Mouse (Mus musculus) ES-E14 (cell line): ENCODE data around the gene Mrps18b. TPM values are rescaled to one million over a fixed set of nuclear protein-coding genes. Genes with fewer than 3 reads are reported as not detected.

Experiments
- DNase-seq: peaks from one replicate; pipeline ENCODE4 v3.0.0-alpha.2; 2013; ENCODE audit warnings: low read depth, low spot score
- H3K27ac ChIP-seq: 2 replicates; pipeline ENCODE4 v1.5.1; 2012; ENCODE audit warnings: low read depth, mild to moderate bottlenecking, low read length, moderate library complexity, mixed read lengths; ENCODE audit not compliant: poor library complexity, insufficient read depth, severe bottlenecking
- H3K36me3 ChIP-seq: 2 replicates; pipeline ENCODE4 v1.6.1; 2012; ENCODE audit warnings: mild to moderate bottlenecking, low read length, moderate library complexity, mixed read lengths; ENCODE audit not compliant: control insufficient read depth, poor library complexity, insufficient read depth, severe bottlenecking
- H3K4me1 ChIP-seq, 2 experiments: fragments of 150-350 bp in 1 of 2; sonication (generic) in 1 of 2; 2 replicates each; pipeline ENCODE4 v1.6.1; 2012; ENCODE audit warnings: low read length in 2 of 2, mild to moderate bottlenecking in 1 of 2, mixed read lengths in 1 of 2; ENCODE audit not compliant: control insufficient read depth in 2 of 2, insufficient read depth in 2 of 2, poor library complexity in 1 of 2
- H3K4me3 ChIP-seq, 2 experiments: fragments of 150-350 bp in 1 of 2; sonication (generic) in 1 of 2; 2 replicates each; pipeline ENCODE4 v1.5.1; 2012; ENCODE audit warnings: low read length in 2 of 2, low read depth in 1 of 2, mild to moderate bottlenecking in 1 of 2, mixed read lengths in 1 of 2; ENCODE audit not compliant: insufficient read depth in 1 of 2, poor library complexity in 1 of 2, severe bottlenecking in 1 of 2
- H3K9ac ChIP-seq: 2 replicates; pipeline ENCODE4 v1.6.1; 2012; ENCODE audit warnings: low read depth, mild to moderate bottlenecking, low read length, mixed read lengths; ENCODE audit not compliant: poor library complexity, insufficient read depth, severe bottlenecking
- H3K9me3 ChIP-seq: fragments of 150-350 bp; sonication (generic); 2 replicates; pipeline ENCODE4 v1.6.1; 2012; ENCODE audit warnings: low read depth, mild to moderate bottlenecking, low read length; ENCODE audit not compliant: control insufficient read depth, insufficient read depth
- CHD2 ChIP-seq: IDR thresholded peaks from 2 replicates; pipeline ENCODE4 v1.6.1; 2014; ENCODE audit warnings: mild to moderate bottlenecking, low read depth, low read length, inconsistent platforms
- HCFC1 ChIP-seq: IDR thresholded peaks from 2 replicates; pipeline ENCODE4 v1.6.1; 2012; ENCODE audit warnings: low read length, inconsistent platforms, borderline replicate concordance; ENCODE audit not compliant: insufficient read depth
- MAFK ChIP-seq: IDR thresholded peaks from 2 replicates; pipeline ENCODE4 v1.6.1; 2014; ENCODE audit warnings: mild to moderate bottlenecking, low read depth, low read length, inconsistent platforms; ENCODE audit not compliant: insufficient read depth
- ZC3H11A ChIP-seq: IDR thresholded peaks from 2 replicates; pipeline ENCODE4 v1.6.1; 2012; ENCODE audit warnings: low read depth, mild to moderate bottlenecking, inconsistent platforms, low read length, borderline replicate concordance
- ZNF384 ChIP-seq: IDR thresholded peaks from 2 replicates; pipeline ENCODE4 v1.6.1; 2012; ENCODE audit warnings: low read depth, low read length, inconsistent platforms
- in situ Hi-C, 2 experiments: fragments of 600-800 bp; cut with MboI; formaldehyde crosslinking; loops; one replicate each; pipeline ENCODE4 v1.15.1; 2025; ENCODE audit warnings: low sequenced_read_pairs in 2 of 2, inconsistent platforms in 1 of 2; ENCODE audit not compliant: unreplicated experiment in 2 of 2
- total RNA-seq: library from RNA; depleted of rRNA; stranded (reverse); fragments of 300-350 nt; gene quantifications from 2 replicates; pipeline ENCODE4 v1.2.3, GENCODE M21; 2012

Mrps18b gene
- total RNA-seq, 1 experiment = 189 TPM

DNA sequence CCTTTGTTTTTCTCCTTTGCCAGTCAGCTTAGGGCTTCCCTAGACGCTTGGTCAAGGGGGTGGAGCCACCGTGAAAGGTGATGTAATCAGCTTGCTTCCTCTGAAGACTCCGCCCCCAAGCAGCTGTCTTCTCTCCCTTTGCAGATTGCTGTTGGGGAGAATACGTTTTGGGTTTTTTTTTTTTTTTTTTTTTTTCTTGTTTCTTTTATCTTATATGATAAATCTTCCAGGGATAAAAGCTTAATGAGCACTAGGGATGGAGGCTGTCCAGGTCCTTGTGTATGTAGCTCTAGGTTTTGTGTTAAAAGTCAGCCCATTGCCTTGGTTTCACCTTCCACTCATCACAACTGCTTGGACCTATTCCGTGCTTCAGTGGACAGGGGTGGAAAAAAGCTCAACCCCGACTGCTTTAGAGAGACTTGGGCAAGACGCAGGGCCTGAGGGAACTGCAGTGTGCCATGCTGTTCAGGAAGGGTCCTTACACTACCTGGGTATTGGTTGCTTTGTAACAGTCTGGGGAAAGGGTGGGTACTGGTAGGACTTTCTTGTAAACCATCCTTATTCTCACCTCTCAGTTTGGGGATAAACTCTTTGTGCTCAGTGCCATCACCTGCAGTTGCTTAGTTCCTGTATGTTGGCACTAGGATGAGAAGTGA lies 3.0 kb upstream of the Mrps18b start:
- peak overlapping the region; percentile 68 for H3K27ac ChIP-seq
- peak; percentile 96 for DNase-seq
- H3K9me3 ChIP-seq = no peaks in the 10 kb centered on the region
- H3K4me1 ChIP-seq = peaks cover 0 to 8% of the 10 kb centered on the region in 2 experiments; a peak in 2 of 4 replicates
- peaks cover 33% of the 10 kb centered on the region for H3K36me3 ChIP-seq
- peak overlapping the region; percentile 68 to 69 for H3K4me3 ChIP-seq
- peak overlapping the region; percentile 64 for H3K9ac ChIP-seq
- in situ Hi-C loops = no loop called here
- TF ChIP-seq CHD2 (0 out of 2 replicates have a peak, but pooled peaks have one; percentile 42), MAFK (no peak), HCFC1 (no peak), ZC3H11A (no peak), ZNF384 (peak; percentile 91)

DNA sequence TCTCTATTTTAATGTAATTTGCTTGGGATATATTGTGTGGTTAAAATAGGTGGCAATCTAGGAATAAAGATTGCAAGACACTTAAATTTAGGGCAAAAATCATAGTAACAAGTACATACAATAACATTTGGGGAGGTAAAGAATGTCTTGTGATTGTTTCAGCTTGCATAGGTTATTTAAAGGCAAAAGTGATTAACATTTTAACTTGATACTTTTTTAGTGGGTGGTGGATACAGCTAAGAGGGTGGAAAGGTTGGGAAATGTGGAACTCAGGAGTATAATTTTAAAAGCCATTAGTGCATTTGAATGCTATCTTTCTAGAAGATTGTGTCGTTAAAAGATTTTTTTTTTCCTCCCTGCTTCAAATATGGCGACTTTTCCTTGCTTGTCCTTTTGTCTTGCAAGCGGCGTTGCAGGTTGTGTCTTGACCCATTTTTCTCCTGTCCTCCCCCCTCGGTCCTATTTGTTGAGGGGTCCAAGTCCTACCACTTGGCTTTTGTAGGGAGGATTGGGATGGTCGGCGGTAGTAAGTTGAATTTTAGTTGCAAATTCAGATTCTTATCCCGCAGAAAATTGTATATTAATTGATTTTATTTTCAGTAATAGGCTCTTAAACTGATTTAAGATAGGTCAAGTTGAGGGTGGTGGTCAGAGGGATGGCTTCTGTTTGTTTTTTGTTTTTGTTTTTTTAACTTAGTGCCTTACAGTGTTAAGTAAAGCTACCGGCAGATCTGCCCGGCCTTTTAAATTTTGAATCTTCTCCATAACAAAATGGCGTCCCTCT lies 2.3 kb upstream of the Mrps18b start:
- TF ChIP-seq HCFC1 (no peak; the same call in 1 of the 2 replicates), ZNF384 (peak; percentile 62; the same call in 1 of the 2 replicates), CHD2 (peak; percentile 10; the same call in 1 of the 2 replicates), ZC3H11A (no peak)
- peaks cover 29% of the 10 kb centered on the region for H3K36me3 ChIP-seq
- peak overlapping the region; percentile 96 for H3K9ac ChIP-seq
- H3K9me3 ChIP-seq = no peaks in the 10 kb centered on the region
- peak overlapping the region; percentile 69 to 82 for H3K4me3 ChIP-seq
- peak overlapping the region; percentile 92 for H3K27ac ChIP-seq
- DNase-seq = no peak
- in situ Hi-C loops = no loop called here
- H3K4me1 ChIP-seq = peaks cover 0 to 8% of the 10 kb centered on the region in 2 experiments; a peak in 2 of 4 replicates

DNA sequence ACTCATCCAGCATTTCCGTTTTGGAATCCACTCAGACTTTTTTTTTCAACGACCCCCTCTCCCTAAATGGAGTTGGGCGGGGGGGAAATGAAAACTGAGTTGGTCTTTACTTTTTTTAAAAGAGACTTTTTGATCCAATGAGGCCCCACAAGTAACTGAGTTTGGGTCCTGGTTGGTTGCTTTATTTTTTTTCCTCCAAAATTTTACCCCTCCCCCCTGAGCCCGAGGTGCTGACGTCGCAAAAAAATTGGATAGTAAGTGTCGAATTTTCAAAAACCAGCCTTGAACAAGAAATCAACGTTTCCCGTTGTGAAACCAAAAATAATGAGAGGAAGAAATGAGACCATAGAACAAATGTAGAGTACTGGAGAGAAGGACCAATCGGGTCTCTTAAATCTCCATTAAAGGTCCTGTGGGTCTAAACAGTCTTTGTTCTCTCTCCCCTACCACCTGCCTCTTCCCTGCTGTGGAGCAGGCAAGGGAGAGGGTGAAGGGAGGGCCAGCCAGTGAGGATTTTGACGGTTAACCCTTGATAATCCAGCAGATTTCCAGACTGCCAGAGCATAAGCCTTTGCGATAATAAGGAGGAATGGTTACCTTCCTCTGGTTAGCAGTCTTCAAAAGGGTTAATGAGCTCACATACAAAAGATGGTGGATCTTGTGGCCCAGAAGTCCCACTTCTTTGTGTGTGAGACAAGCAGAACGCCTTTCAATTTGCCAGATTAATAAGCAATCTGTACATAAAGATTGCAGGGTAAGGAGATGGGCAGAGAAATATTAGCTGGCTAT lies 1.5 kb upstream of the Mrps18b start:
- in situ Hi-C loops = no loop called here
- H3K4me1 ChIP-seq = peaks cover 0 to 10% of the 10 kb centered on the region in 2 experiments; a peak in 2 of 4 replicates
- H3K4me3 ChIP-seq = peak overlapping the region; percentile 69 to 82
- H3K9ac ChIP-seq = peak overlapping the region; percentile 96
- H3K9me3 ChIP-seq = no peaks in the 10 kb centered on the region
- peak overlapping the region; percentile 92 for H3K27ac ChIP-seq
- TF ChIP-seq ZNF384 (0 out of 2 replicates have a peak, but pooled peaks have one; percentile 53), HCFC1 (no peak), MAFK (peak; percentile 98)
- DNase-seq = no peak
- H3K36me3 ChIP-seq = peaks cover 32% of the 10 kb centered on the region

DNA sequence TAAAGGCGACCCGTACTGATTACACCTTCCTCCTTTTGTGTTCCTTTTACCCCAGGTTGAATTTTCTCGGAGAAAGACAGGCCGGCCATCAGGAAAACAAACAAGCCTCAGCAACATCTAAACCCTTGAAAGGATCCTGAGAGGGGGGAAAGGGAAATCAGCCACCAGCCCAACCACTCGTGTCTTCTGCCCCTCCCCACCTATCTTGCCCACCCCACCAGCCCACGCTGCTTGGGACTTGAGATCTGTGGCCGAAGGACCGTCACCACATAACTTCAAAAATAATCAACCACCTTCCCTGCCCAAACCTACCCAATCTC lies 914 bp upstream of the Mrps18b start:
- in situ Hi-C loops = no loop called here
- peak overlapping the region; percentile 69 to 82 for H3K4me3 ChIP-seq
- DNase-seq = no peak
- peak overlapping the region; percentile 96 for H3K9ac ChIP-seq
- H3K36me3 ChIP-seq = peaks cover 33% of the 10 kb centered on the region
- peak overlapping the region; percentile 92 for H3K27ac ChIP-seq
- no peak for TF ChIP-seq ZNF384
- TF ChIP-seq HCFC1 = no peak
- TF ChIP-seq ZC3H11A = no peak
- TF ChIP-seq CHD2 = no peak
- no peak for TF ChIP-seq MAFK
- H3K9me3 ChIP-seq = no peaks in the 10 kb centered on the region
- H3K4me1 ChIP-seq = peaks cover 0 to 10% of the 10 kb centered on the region in 2 experiments; a peak in 2 of 4 replicates
